Mouse (Mus musculus) liver, embryonic 14.5 days (tissue): ENCODE results near the gene Ccdc154. TPM values are rescaled to one million over a fixed set of nuclear protein-coding genes. Genes with fewer than 3 reads are reported as not detected.

Experiments
- ATAC-seq: fragments of 200-750 bp; cut with Nextera tagmentation; 2 replicates; pipeline ENCODE4 v1.8.0; 2017; ENCODE audit warnings: moderate number of reproducible peaks, mild to moderate bottlenecking, moderate library complexity; ENCODE audit not compliant: insufficient read depth
- DNase-seq, 3 experiments: peaks; one replicate each; pipeline ENCODE4 v3.0.0-alpha.2; 2012 to 2013; ENCODE audit warnings: low read depth in 3 of 3, low spot score in 3 of 3
- H3K27ac ChIP-seq: fragments of 300-500 bp; sonication (generic); 2 replicates; pipeline ENCODE4 v1.5.1; 2014; ENCODE audit warnings: moderate library complexity, mild to moderate bottlenecking, control low read depth, inconsistent platforms
- H3K27me3 ChIP-seq: fragments of 300-500 bp; sonication (generic); 2 replicates; pipeline ENCODE4 v1.6.1; 2014; ENCODE audit warnings: mild to moderate bottlenecking, low read length, moderate library complexity; ENCODE audit not compliant: control insufficient read depth, insufficient read depth
- H3K36me3 ChIP-seq: fragments of 300-500 bp; sonication (generic); replicated peaks from 2 replicates; pipeline ENCODE4 v1.6.1; 2014; ENCODE audit warnings: low read depth; ENCODE audit not compliant: control insufficient read depth, insufficient read depth
- H3K4me1 ChIP-seq, 2 experiments: fragments of 200-500 bp in 1 of 2; fragments of 300-500 bp in 1 of 2; sonication (generic) in 1 of 2; replicated peaks; 2 replicates each; pipeline ENCODE4 v1.6.1; 2012 to 2014; ENCODE audit warnings: antibody characterized with exemption in 1 of 2, inconsistent platforms in 1 of 2, low read length in 1 of 2; ENCODE audit not compliant: control insufficient read depth in 2 of 2, insufficient read depth in 2 of 2
- H3K4me2 ChIP-seq: fragments of 300-500 bp; sonication (generic); 2 replicates; pipeline ENCODE4 v1.6.1; 2014; ENCODE audit warnings: low read depth, mild to moderate bottlenecking, control low read depth, moderate library complexity
- H3K4me3 ChIP-seq, 2 experiments: fragments of 200-500 bp in 1 of 2; fragments of 300-500 bp in 1 of 2; sonication (generic) in 1 of 2; 2 replicates each; pipeline ENCODE4 v1.5.1; 2012 to 2014; ENCODE audit warnings: low read depth in 2 of 2, low read length in 2 of 2, mild to moderate bottlenecking in 2 of 2, control low read depth in 1 of 2, inconsistent platforms in 1 of 2, moderate library complexity in 1 of 2; ENCODE audit not compliant: insufficient read depth in 1 of 2
- H3K9ac ChIP-seq: fragments of 300-500 bp; sonication (generic); replicated peaks from 2 replicates; pipeline ENCODE4 v1.6.1; 2014; ENCODE audit warnings: mild to moderate bottlenecking, control low read depth, moderate library complexity
- H3K9me3 ChIP-seq: fragments of 300-500 bp; sonication (generic); 2 replicates; pipeline ENCODE4 v1.6.1; 2016; ENCODE audit warnings: low read length, mixed read lengths; ENCODE audit not compliant: control insufficient read depth
- CTCF ChIP-seq: IDR thresholded peaks from 2 replicates; pipeline ENCODE4 v1.5.1; 2016; ENCODE audit warnings: antibody characterized with exemption, low read depth, control low read depth
- EP300 ChIP-seq: IDR thresholded peaks from 2 replicates; pipeline ENCODE4 v1.6.1; 2016; ENCODE audit warnings: antibody characterized with exemption, low read depth
- WGBS: fragments of 180-500 bp; shearing (Covaris S2); extraction: QIAGEN DNeasy Blood & Tissue Kit; methylation state at CpG from one replicate; pipeline ENCODE4 v1.1.7; 2014; ENCODE audit not compliant: insufficient replicate concordance; 5-methylcytosine and 5-hydroxymethylcytosine counted together
- polyA plus RNA-seq, 2 experiments: library from polyadenylated mRNA; depleted of rRNA in 1 of 2; stranded (reverse) in 1 of 2; unstranded in 1 of 2; fragments of >200 nt; fragmentation: Nextera tagmentation in 1 of 2; extraction: Ambion mirVana in 1 of 2; gene quantifications; 2 replicates each; pipeline versions ENCODE4 v1.2.1 to v1.2.3; 2012 to 2014

The Ccdc154 gene
- polyA plus RNA-seq, 2 experiments: not detected

DNA sequence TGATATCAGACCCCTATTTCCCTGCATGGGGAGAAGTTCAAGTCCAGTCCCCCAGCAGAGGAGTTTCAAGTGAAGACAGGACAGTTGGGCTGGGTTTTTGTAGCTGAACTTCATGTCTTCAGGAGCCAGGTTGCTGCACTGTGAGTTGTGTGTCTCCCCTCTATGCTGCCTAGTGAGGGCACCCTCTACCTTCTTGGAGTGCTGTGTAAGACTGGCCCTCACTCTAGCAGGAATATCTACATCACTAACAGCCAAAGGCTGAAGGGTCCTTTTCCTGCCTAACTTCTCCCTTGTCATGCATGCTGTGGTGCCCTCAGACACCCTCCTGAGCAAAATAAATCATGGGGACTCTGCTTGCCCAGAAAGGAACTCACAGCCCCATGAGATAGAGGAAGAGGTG, 21.0 kb downstream of the Ccdc154 start:
- peaks cover 13 to 16% of the 10 kb centered on the region in 2 experiments for H3K4me1 ChIP-seq
- ATAC-seq: no peak
- no peaks in the 10 kb centered on the region for H3K27me3 ChIP-seq
- no peaks in the 10 kb centered on the region for H3K36me3 ChIP-seq
- H3K9me3 ChIP-seq: no peaks in the 10 kb centered on the region
- H3K9ac ChIP-seq: peak overlapping the region; percentile 88; the same call in 1 of the 2 replicates
- no peak overlapping the region for H3K27ac ChIP-seq
- H3K4me3 ChIP-seq: peak overlapping the region in 1 of 2 experiments; percentile 84; a peak in 2 of 4 replicates
- TF ChIP-seq CTCF (peak; percentile 38; the same call in 1 of the 2 replicates), EP300 (no peak)
- peak overlapping the region; percentile 94 for H3K4me2 ChIP-seq
- no peak for DNase-seq

DNA sequence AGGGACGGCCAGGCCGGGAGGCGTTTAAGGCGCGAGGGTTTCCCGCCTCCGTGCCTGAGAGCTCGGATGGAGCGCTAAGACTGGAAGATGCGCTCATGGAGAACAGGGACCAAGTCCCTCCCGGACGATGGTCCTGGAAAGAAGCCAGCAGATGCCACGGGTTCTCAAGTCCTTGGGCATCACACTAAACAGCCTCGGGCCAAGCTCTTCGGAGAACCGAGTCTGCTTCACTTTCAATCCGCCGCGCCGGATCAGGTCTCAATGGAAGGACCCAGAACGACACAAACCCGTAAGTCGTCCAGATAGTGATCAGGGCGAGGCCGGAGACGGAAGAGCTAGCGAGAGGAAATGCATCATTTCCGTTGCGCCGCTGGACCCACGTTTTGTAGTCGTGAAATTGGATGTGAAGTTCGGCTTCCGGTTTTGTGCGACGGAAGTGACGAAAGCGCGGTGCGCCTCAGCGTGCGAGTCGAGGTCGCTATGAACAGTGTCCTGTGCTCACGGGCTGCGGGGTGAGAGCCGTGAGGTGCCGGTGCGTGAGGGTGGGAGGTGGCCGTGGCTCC, 21.9 kb downstream of the Ccdc154 start, which contains the start of gene BC003965:
Gene BC003965 (plus strand): TSS at position 426 of the 563 bp plus-strand sequence.
- Histone ChIP-seq H3K9me3 (no peaks in the 10 kb centered on the region), H3K27me3 (no peaks in the 10 kb centered on the region), H3K4me1 (peaks cover 13 to 16% of the 10 kb centered on the region in 2 experiments), H3K27ac (peak within 1 kb of the TSS; percentile 63), H3K4me3 (peak within 1 kb of the TSS; percentile 75 to 84), H3K4me2 (peak within 1 kb of the TSS; percentile 94), H3K36me3 (no peaks in the 10 kb centered on the region), H3K9ac (peak within 1 kb of the TSS; percentile 88)
- DNase-seq (peak; percentile 96 to 98 (median 98)), ATAC-seq (peak; percentile 86)
- TF ChIP-seq CTCF (no peak), EP300 (peak; percentile 55; the same call in 1 of the 2 replicates)
- under 1% methylated on average over 50 of the region's 50 CpGs for WGBS

- no peaks in the 10 kb centered on the region for H3K27me3 ChIP-seq
- peak overlapping the region; percentile 94 for H3K4me2 ChIP-seq
- H3K9me3 ChIP-seq: no peaks in the 10 kb centered on the region
- no peaks in the 10 kb centered on the region for H3K36me3 ChIP-seq
- ATAC-seq (peak; percentile 23), DNase-seq (no peak)
- peak overlapping the region; percentile 44 for H3K27ac ChIP-seq
- 6% methylated on average over 17 of the region's 17 CpGs for WGBS
- peak overlapping the region; percentile 75 to 84 for H3K4me3 ChIP-seq
- H3K4me1 ChIP-seq: peaks cover 13 to 19% of the 10 kb centered on the region in 2 experiments
- H3K9ac ChIP-seq: peak overlapping the region; percentile 88
- TF ChIP-seq CTCF (no peak), EP300 (no peak)
These were observed 22.7 kb downstream of the Ccdc154 start for GRCm38 (mm10) chr17:25184961-25185360.

- no peak for DNase-seq
These were observed 25.5 kb downstream of the Ccdc154 start for GRCm38 (mm10) chr17:25187784-25188149.

GRCm38 (mm10) chr17:25188150-25189031, 26.1 kb downstream of the Ccdc154 start, which contains the start of gene Unkl:
TSS of gene Unkl (plus strand) at chr17:25188397.
- Histone ChIP-seq H3K36me3 (no peaks in the 10 kb centered on the region), H3K27me3 (no peaks in the 10 kb centered on the region), H3K27ac (peak within 1 kb of the TSS; percentile 7), H3K4me1 (peaks cover 11 to 16% of the 10 kb centered on the region in 2 experiments), H3K9me3 (no peaks in the 10 kb centered on the region), H3K9ac (peak within 1 kb of the TSS; percentile 87), H3K4me3 (peak within 1 kb of the TSS; percentile 88 to 92), H3K4me2 (peak within 1 kb of the TSS; percentile 94)
- under 1% methylated on average over 104 of the region's 104 CpGs for WGBS
- ATAC-seq (peak; percentile 14; the same call in 1 of the 2 replicates), DNase-seq (peak in 2 of 3 experiments; percentile 26 to 28)
- TF ChIP-seq CTCF (no peak), EP300 (no peak)

More at GRCm38 (mm10) chr17:25187784-25188149, 25.5 kb downstream of the Ccdc154 start:
- Histone ChIP-seq H3K9me3 (no peaks in the 10 kb centered on the region), H3K4me1 (peaks cover 13 to 19% of the 10 kb centered on the region in 2 experiments), H3K36me3 (no peaks in the 10 kb centered on the region), H3K27ac (peak overlapping the region; percentile 7; the same call in 1 of the 2 replicates), H3K4me2 (peak overlapping the region; percentile 94), H3K4me3 (peak overlapping the region; percentile 88 to 92), H3K9ac (peak overlapping the region; percentile 87), H3K27me3 (no peaks in the 10 kb centered on the region)
- no peak for TF ChIP-seq EP300
- no peak for TF ChIP-seq CTCF
- ATAC-seq: no peak
- WGBS: 8% methylated on average over 11 of the region's 11 CpGs
